24 mouse cellular contexts compared by ENCODE assay signal in the genomic region with DNA sequence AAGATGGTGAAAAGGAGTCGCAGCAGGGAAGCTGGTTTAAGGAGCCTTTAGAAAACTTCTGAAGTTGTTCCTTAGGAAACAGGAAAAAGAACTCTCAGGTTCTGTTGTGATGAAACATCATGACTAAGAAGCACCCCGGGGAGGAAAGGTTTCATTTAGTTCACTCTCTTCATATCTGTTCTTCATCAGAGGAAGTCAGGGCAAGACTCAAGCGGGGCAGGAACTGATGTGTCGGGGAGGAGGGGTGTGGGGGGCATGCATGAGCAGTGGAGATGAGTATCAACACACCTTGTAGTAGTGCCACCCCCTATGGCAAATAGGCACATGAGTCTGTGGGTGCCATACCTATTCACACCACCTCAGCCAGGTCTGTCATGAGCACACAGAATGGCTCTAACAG. TPM values are rescaled to one million over a fixed set of nuclear protein-coding genes. Genes with fewer than 3 reads are reported as not detected.
A peak's percentile ranks its signal among the peaks of the same experiment; 100 is the strongest.
DNase-seq lines count a peak whose midpoint lies in the region; ATAC-seq lines count a peak whose summit lies in the region.
"Had no signal": no experiment of that assay in that cellular context is flagged by ENCODE, and none has a peak within 500 bp of the region (broad histone marks: within the 10 kb centered on the region; RNA-seq: fewer than 3 reads in every experiment).

No protein-coding gene starts in this region.

- H3K4me2 ChIP-seq in hindbrain, embryonic 14.5 days (replicated peaks) = no peak overlapping the region
- H3K4me2 ChIP-seq: forebrain, embryonic 12.5 days; kidney, embryonic 15.5 days; liver, embryonic 12.5 days; midbrain, embryonic 15.5 days; neural tube, embryonic 12.5 days had no signal

- no peaks in the 10 kb centered on the region for H3K36me3 ChIP-seq in hindbrain, embryonic 14.5 days (replicated peaks; ENCODE audit: control insufficient read depth, insufficient read depth)
- H3K36me3 ChIP-seq: kidney, embryonic 15.5 days; liver, embryonic 12.5 days; midbrain, embryonic 15.5 days had no signal

- DNase-seq in CD4-positive helper T cell, adult 2 months (ENCODE audit: low read depth, low spot score) = peak; percentile 36
- peak; percentile 56 for DNase-seq in thymus, postnatal 14 days
- DNase-seq in lung, postnatal 14 days = no peak
- DNase-seq in hindbrain, embryonic 14.5 days (ENCODE audit: low spot score) = no peak
- DNase-seq in urinary bladder, postnatal 14 days (ENCODE audit: low spot score) = no peak
- DNase-seq in adrenal gland, adult 8-10 months = no peak
- DNase-seq: adrenal gland, postnatal 10 days; forebrain, postnatal 0 days; heart, postnatal 14 days; kidney, adult 18-20 months; kidney, postnatal 4 days; left cerebral cortex, postnatal 4 days; liver, postnatal 0 days; right cerebral cortex, postnatal 4 days had no signal

- H3K4me1 ChIP-seq in hindbrain, embryonic 14.5 days (replicated peaks; ENCODE audit: control insufficient read depth, insufficient read depth, low read length) = no peaks in the 10 kb centered on the region
- H3K4me1 ChIP-seq: forebrain, embryonic 12.5 days; hindbrain, embryonic 10.5 days; kidney, embryonic 15.5 days; liver, embryonic 12.5 days; midbrain, embryonic 15.5 days; neural tube, embryonic 12.5 days had no signal

- no peak overlapping the region for H3K27ac ChIP-seq in hindbrain, embryonic 14.5 days
- H3K27ac ChIP-seq: forebrain, embryonic 12.5 days; hindbrain, embryonic 10.5 days; kidney, embryonic 15.5 days; liver, embryonic 12.5 days; midbrain, embryonic 15.5 days; neural tube, embryonic 12.5 days had no signal

- 91% methylated on average over 4 of the region's 4 CpGs for WGBS in hindbrain, embryonic 14.5 days

- no peaks in the 10 kb centered on the region for H3K27me3 ChIP-seq in hindbrain, embryonic 14.5 days (ENCODE audit: control insufficient read depth, insufficient read depth, low read length)
- H3K27me3 ChIP-seq: forebrain, embryonic 12.5 days; kidney, embryonic 15.5 days; liver, embryonic 12.5 days; midbrain, embryonic 15.5 days; neural tube, embryonic 12.5 days had no signal

- peak; percentile 82 for ATAC-seq in CD4-positive, CD25-positive, alpha-beta regulatory T cell, adult 4 months
- peak; percentile 81 for ATAC-seq in inflammation-experienced regulatory T-cells, adult 6 months
- ATAC-seq in hindbrain, embryonic 14.5 days (ENCODE audit: low FRiP score) = no peak
- ATAC-seq: forebrain, postnatal 0 days; hindbrain, embryonic 16.5 days; liver, embryonic 12.5 days; liver, postnatal 0 days; lung, postnatal 0 days; midbrain, embryonic 15.5 days had no signal

- no peaks in the 10 kb centered on the region for H3K9me3 ChIP-seq in hindbrain, embryonic 14.5 days (ENCODE audit: control insufficient read depth, low read length)
- H3K9me3 ChIP-seq: forebrain, embryonic 12.5 days; hindbrain, embryonic 10.5 days; kidney, embryonic 15.5 days; liver, embryonic 12.5 days; midbrain, embryonic 15.5 days; neural tube, embryonic 12.5 days had no signal

- no peak overlapping the region for H3K9ac ChIP-seq in hindbrain, embryonic 14.5 days
- H3K9ac ChIP-seq: forebrain, embryonic 12.5 days; forebrain, postnatal 0 days; kidney, embryonic 15.5 days; liver, embryonic 12.5 days; liver, postnatal 0 days; midbrain, embryonic 15.5 days; neural tube, embryonic 12.5 days had no signal

- no peak overlapping the region for H3K4me3 ChIP-seq in hindbrain, embryonic 14.5 days (replicated peaks; ENCODE audit: low read length)
- H3K4me3 ChIP-seq: forebrain, embryonic 12.5 days; hindbrain, embryonic 10.5 days; kidney, embryonic 15.5 days; liver, embryonic 12.5 days; midbrain, embryonic 15.5 days; neural tube, embryonic 12.5 days had no signal

RNA-seq across cellular contexts. Expression of a gene that starts 47.3 kb away (rescaled TPM):
- 10 to 100 TPM; 23.5 to 48.7 TPM for polyA plus RNA-seq in CD4-positive, CD25-positive, alpha-beta regulatory T cell, adult 4 months (2017; shearing (Covaris generic))
- polyA plus RNA-seq in inflammation-experienced regulatory T-cells, adult 6 months (2017; shearing (Covaris generic)) = 10 to 100 TPM; 29.1 to 38.2 (median 31.7) TPM
- 164 and 177 TPM in 2 replicates for polyA plus RNA-seq in hindbrain, embryonic 14.5 days (2014; fragmentation: Nextera tagmentation; extraction: Ambion mirVana)
- total RNA-seq in adrenal gland, adult 8-10 months (2022) = 100 to 1,000 TPM in 2 of 4 experiments, 10 to 100 TPM in 2; 86.9 to 123 (median 107) TPM

Comparison
In these comparisons a context has a peak if more than half of its experiments do, and no peak if none do; other contexts are left out.
1. DNase-seq: peak in CD4-positive helper T cell, adult 2 months (single experiment) and thymus, postnatal 14 days (single experiment); none in lung, postnatal 14 days (single experiment), hindbrain, embryonic 14.5 days (single experiment), urinary bladder, postnatal 14 days (single experiment) and adrenal gland, adult 8-10 months (single experiment).